Mouse (Mus musculus) spleen, postnatal 14 days (tissue): ENCODE results near the gene Kif1bp.
"Not testable (repeated sequence)": the region's sequence is repeated elsewhere in the genome, so short reads cannot be mapped to it uniquely, and the experiment has no call there.

Experiments used
- DNase-seq, 2 experiments: peaks; one replicate each; pipeline ENCODE4 v3.0.0; 2021 to 2022; ENCODE audit warnings: low spot score in 2 of 2

The Kif1bp gene

DNA sequence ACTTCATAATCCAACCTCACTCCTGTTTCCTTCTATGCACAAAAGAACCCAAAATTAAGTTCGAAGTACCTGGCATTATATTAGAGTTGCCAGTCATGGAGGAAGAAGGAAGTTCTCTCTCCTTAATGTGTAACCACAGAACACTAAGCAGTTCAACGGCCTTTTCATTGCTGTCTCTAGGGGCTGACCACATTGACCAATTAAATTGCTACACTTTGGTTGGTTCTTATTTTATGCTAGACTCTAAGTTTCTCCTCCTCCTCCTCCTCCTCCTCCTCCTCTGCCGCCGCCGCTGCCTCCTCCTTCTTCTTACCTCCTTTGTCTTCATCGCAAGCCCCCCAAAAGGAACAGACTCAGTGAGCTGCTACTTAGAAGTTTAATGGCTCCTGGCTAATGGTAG lies 66.7 kb downstream of the Kif1bp start:
- no peak for DNase-seq

DNA sequence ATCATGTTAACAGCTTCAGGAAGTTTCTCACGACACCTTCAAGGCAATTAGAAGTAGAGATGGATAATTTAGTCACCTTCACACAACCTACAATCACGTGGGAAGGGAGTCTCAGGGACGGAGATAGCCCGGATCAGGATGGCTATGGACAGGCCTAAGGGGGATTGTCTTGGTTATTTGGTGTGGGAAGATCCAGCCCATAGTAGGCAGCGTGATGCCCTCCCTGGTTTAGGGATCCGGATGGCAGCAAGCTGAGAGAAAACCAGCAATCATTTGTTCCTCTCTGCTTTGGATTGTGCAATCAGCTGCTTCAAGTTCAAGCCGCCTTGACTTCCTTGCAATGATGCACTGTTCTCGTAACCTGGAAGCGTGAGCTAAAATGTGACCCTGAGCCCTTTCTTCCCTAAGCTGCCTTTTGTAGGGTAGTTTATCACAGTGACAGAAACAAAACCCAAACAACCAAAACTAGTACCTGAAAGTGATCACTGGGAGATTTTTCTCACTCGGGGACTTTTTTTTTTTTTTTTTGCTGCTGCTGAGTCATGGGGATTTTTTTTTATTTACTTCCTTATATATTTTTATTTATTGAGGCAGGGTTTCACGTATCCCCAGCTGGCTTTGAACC lies 69.1 kb downstream of the Kif1bp start:
- no peak for DNase-seq

DNA sequence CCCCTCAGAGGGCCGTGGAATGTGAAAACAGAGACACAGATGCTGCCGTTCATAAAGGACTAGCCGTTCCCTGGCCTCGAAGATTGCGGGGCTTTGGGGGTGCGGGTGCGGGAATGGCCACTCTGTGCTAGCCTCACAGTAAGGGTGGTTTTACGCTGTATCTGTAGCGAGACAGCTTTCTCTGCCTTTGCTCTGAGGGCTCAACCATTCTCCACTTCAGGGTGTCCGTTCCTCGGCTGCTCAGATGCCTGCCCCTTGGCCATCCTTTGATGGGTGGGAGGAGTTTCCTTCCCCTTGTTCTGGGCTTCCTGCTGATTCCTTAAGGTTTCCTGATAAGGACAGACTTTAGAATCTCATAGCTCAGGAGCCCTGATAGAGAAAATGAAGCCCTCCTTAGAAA lies 69.8 kb downstream of the Kif1bp start:
- no peak for DNase-seq

DNA sequence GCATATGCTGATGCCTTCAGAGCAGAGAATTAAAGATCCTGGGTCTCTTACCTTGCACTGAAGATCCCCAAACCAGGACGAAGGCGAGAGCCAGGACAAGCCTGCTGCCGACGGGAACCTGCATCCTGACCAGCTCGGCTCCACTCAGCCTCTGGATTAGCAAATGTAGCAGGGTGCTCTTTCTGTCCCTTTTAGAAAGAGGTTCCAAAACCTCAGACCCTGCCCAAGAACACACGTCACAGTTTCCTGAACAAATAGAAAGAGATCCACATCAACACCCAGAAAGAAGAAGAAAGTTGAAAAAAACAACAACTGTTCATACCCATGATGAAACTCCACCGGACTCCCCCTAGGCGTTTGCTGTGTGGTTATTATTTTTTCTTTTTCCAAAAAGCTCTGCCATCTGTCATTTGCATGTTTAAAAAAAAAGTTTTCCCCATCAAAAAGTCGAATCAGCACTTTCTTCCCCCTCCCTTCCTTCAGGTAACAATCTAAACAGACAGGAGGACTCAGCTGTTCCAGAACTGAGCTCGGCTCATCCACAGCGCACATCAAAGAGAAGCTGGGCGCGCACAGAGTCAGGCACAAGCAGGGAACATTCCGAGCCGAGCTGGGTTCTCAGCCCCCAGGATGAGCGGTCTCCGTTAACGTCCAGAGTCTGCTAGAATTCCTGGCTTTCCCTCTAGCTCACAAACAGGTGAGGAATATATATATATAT lies 70.5 kb downstream of the Kif1bp start:
- peak; percentile 39 to 45 for DNase-seq

DNA sequence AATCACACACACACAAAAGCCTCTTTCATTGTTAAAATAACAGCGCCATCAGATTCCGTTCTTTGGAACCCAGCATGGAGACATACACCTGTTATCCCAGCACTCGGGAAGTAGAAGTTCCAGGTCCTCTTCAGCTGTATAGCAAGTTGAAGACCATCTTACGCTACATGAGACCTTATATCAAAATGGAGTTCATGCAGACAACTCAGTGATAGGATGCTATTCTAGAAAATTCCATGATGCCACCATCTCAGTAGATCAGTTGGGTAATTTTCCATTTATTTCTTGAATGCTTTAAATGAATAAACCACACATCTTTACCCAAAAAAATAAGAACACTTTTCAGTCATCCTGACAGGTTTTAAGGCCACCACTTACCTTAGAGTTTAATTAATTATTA lies 71.2 kb downstream of the Kif1bp start:
- no peak for DNase-seq

DNA sequence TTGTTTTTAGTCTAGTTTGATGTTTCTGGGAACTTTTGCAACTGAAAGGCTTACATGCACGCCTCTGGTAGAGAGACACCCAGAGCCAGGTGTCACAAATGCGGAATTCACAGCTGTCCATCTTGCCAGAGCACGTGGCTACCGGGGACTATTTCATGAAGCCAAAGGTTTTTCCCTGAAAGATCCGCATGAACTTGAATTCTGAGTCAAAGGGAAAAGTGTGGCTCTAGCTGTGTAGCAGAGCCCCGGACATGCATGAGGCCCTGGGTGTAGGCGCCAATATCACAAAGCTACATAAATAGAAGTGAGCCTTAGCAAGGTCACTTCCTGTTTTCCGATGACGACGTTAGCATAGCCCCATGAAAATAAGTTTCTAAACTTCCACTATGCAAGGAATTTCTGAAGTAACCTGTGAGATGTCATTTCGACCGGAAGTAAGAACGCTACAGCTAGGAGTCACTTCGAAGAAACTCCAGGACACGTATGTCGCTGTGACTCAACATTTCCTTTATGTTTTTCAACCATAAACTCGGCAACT lies 72.2 kb downstream of the Kif1bp start:
- DNase-seq = peak in 1 of 2 experiments; percentile 17

DNA sequence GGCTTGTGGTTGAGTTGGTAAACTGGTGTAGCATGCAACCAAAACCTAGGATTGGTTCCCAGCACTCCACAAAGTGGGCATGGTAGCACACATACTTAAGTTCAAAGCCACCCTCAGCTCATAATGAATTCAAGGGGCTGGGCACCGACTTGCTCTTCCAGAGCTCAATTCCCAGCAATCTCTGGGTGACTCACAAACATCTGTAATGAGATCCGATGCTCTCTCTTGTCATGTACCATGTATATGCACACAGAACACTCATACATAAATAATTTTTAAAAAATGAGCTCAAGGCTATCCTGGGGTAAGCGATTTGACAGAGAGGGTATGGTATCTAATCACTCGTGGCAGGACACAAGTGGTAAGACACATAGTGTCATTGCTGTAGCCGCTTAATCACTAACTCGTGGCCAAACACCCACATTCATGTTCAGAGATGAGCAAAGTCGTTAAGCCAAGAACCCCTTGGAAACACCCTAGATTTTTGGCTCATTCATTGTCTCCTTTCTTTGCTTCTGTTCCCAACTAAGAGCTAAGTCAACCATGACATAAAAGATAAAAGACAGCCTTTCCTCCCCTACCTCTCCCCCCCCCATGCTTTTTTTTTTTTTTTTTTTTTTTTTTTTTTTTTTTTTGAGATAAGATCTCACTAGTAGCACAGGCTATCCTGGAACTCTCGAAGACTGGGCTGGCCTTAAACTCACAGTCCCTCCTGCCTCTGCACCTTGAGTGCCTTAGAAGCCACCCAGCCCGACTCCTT lies 72.9 kb downstream of the Kif1bp start:
- no peak for DNase-seq

DNA sequence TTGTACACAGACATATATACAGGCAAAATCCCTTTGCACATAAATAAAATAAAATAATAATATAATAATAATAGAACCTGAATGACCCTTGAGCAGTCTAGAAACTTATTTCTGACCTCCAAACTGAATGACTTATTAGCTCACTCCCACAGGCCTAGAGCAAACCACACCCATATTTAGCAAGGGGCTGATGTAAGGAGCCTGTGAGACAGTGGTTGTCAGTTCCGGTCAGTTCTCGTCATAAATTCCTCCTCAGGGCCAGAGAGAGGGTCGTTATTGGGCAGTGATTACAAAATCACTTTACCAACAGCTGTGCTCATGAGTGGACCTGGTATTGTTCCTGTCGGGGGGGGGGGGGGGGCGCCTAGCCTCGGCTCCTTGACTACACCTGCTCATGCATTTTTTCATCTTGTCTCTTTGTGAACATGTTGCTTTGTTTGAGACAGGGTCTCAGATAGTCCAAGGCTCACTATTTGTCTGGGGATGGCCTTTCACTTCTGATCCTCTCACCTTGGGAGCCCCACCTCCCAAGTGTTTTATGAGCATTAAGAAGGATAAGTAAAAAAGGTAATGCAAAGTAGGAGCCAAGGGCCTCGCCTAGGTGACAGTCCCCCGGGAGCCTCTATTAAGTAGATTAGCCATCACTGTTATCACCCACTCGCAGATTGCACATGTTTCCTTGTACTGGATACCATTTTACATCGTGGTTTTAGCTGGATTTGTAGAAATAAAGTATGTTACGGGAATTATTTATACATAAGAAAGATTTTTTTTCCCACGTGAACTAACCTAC lies 74.2 kb downstream of the Kif1bp start:
- DNase-seq = no peak

DNA sequence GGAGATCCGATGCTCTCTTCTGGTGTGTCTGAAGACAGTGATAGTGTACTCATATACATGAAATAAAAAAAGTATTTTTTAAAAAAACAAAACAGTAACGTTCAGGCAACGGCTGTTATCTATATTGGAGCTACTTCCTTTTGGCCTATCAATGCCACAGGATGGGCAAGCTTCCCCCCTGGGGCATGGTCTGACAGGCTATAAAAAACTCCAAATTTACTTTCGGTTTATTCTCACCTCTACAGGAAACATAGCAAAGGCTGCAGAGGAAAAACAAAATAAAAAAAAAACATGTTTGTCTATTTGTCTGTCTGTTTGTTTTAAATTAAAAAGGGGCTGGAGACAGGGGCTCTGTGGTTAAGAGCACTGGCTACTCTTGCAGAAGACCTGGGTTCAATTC lies 74.9 kb downstream of the Kif1bp start:
- DNase-seq = no peak

DNA sequence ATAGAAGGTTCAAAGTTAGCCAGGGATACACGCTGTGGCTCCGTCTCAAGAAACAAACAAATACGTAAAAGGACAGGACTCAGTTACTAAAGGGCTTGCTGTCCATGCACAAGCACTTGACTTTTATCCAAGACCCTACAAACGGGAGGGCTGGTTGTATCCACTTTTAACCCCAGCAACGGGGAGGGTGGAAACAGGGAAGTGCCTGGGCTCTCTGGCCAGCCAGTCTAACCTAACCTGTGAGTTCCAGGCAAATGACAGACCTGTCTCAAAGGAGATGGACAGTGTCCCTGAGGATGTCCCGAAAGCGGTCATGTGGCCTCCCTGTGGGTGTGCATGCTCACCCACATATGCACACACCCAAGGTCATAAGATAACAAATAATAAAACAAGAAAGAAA lies 76.3 kb downstream of the Kif1bp start:
- no peak for DNase-seq

DNA sequence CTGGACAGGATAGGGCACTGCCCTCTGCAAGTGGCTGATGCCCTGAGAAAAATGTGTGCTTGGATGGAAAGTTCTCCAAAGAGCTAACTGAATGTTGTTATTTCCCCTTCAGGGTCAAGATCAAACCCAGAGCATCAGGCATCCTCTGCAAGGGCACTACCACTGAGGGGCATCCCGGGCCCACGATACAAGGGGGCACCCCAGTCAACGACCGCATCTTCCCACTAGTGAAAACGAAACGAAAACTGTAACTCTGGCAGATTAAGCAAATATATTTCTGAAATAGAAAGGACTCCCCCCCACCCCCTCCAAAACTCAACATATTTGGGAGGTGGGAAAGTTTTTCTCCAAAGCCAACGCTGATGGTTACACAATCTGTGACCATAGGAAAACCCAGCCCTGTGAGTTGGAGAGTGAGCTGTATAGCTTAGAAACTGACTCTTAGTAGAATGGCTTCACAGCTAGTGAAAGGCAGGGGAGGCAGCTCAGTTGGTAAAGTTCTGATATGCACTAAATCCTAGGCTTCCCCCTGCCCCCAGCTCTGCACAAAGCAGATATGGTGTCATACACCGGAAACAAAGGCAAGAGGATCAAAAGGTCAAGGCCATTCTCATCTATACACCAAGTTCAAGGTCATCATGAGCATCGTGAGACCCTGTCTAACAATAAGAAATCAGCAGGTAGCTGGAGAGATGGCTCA lies 77.2 kb downstream of the Kif1bp start:
- DNase-seq = no peak

DNA sequence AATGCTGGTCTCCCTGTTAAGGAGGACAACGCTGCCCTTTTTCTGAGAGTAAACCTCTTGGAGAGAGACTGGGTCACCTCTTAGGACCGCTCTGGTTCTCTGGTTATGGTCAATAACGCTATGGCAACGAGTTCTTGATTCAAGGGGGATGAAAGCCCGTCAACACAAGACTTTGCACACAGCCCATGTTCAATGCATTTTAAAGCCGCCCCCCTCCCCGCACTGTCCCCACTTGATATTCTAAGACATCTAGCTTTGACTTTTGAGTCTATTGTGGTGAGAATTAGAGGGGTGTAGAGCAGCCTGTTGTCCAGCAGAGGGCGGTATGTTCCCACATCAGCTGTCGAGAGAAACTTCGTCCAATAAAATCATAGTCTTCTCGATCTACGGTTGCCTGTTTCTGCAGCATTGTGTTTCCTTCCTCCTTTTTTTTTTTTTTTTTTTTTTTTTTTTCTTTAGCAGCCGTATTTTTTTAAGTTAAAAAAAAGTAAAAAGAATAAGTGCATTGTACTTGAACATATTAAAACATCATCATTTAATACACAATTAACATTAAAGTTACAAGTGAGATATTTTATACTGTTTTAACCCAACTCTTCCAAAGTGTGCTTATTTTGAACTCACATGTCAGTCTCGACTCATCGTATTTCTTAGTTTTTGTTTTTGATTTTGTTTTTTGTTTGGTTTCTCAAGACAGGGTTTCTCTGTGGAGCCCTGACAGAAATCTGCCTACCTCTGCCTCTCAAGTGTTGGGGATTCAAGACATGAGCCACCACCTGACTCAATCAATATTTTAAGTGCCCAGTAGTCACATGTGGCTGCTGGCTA lies 78.0 kb downstream of the Kif1bp start:
- DNase-seq = peak; percentile 27 to 62

DNA sequence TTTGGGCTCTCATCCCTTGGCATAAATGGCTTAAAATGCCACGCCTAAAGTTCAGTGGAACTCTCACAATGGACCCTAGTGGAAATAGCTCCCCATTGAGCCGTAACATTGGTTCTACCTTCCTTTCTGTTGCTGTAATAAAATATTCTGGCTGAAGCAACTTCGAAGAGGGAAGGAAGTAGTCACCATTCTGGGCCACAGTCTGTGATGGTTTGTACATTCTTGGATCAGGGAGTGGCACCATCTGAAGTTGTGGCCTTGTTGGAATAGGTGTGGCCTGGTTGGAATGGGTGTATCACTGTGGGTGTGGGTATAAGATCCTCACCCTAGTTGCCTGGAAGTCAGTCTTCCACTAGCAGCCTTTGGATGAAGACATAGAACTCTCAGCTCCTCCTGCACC lies 86.6 kb downstream of the Kif1bp start:
- DNase-seq = not testable (repeated sequence)
